Mouse (Mus musculus) frontal cortex, postnatal 36 days (tissue): ENCODE measurements around the gene Lamc3.

ENCODE experiments used
- DNase-seq, 2 experiments: peaks; one replicate each; pipeline ENCODE4 v3.0.0; 2022; ENCODE audit warnings: low spot score in 2 of 2

Gene Lamc3

DNA sequence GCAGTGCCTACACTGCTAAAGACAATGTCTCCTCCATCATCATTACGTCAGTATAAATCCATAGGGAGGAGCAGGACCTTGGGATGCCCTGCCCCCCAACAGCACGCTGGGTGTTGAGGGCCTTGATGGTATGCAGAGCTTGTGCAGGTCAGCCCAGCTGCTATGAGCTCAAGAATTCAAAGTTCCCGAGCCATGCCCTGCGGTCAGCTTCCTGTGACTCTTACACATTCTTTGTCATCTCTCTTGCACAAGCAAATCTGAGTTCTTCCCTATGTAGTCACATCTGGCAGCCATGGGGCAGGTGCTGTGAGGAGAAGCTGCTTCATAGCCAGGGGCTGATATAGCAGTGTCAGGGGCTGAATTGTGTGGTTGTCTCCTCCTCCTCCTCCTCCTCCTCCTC, 48.0 kb downstream of the Lamc3 start:
- no peak for DNase-seq

- DNase-seq = no peak
Measured at GRCm38 (mm10) chr2:31938298-31938697, 51.2 kb downstream of the Lamc3 start.

- no peak for DNase-seq
Measured at GRCm38 (mm10) chr2:31943011-31943410, 55.9 kb downstream of the Lamc3 start.

DNA sequence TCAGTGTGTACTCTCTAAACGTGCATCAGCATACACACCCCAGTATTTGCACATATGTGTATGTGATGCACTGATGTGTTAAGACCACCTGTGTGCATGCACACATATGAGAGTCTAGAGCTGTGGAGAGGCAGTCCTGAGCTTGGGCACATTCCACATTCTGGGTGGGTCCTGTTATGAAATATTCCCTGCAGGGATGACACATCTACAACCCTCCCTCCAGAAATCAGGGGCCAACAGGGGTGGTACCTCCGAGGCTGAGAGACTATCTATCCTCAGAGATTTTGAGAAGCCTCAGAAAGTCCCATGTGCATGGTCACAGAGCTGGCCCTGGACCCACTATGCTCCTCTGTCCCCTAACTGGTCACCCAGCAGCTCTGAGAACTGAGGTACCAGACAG, 58.5 kb downstream of the Lamc3 start:
- no peak for DNase-seq

- no peak for DNase-seq
Measured at GRCm38 (mm10) chr2:31948392-31948791, 61.3 kb downstream of the Lamc3 start.

- no peak for DNase-seq
Measured at GRCm38 (mm10) chr2:31948801-31949200, 61.7 kb downstream of the Lamc3 start.

- DNase-seq = no peak
Measured at GRCm38 (mm10) chr2:31950058-31950871, 63.2 kb downstream of the Lamc3 start, which contains the start of gene Aif1l. Gene Aif1l, plus strand, starts transcription at chr2:31950139.

- DNase-seq = no peak
Measured at GRCm38 (mm10) chr2:31950966-31951365, 63.9 kb downstream of the Lamc3 start.

DNA sequence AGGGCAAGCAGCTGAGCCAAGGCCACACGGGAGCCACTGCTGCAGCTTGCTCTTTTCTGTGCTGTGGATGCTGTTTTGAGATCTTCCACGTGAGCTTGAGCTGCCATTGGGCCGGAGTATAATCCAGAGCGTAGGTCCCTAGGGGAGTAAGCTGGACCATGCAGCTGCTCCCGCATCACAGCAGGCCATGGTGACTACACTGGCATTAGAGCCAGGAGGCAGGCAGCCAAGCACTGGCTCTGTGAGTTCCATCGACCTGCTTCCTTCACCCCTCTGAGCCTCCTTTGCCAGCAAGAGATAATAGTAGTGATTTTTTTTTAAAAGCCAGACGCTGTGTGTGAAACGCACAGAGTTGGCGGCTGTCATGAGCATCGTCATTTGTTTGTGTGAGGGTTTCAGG, 65.1 kb downstream of the Lamc3 start:
- no peak for DNase-seq

- DNase-seq = no peak
Measured at GRCm38 (mm10) chr2:31952725-31953124, 65.6 kb downstream of the Lamc3 start.

DNA sequence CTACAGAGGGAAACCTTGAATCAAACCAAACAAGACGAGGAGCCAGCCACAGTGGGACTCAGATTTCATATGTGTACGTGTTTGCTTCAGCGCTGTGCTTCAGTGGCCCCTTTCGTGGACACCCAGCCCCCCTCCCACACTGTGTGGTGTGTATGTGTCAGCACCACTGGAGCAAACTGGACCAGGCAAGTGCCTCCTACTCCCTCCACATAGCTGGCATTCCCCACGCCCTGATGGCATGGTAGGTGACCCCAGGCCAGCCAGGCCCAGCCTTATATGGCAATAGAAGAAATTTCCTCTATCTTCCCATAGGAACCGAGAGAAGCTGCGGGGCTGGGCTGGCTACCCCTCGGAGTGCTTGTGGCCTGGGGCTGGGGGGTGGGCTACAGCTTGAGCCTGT, 66.6 kb downstream of the Lamc3 start:
- DNase-seq = no peak

- DNase-seq = no peak
Measured at GRCm38 (mm10) chr2:31954779-31955181, 67.7 kb downstream of the Lamc3 start.

- DNase-seq = no peak
Measured at GRCm38 (mm10) chr2:31955686-31956085, 68.6 kb downstream of the Lamc3 start.

DNA sequence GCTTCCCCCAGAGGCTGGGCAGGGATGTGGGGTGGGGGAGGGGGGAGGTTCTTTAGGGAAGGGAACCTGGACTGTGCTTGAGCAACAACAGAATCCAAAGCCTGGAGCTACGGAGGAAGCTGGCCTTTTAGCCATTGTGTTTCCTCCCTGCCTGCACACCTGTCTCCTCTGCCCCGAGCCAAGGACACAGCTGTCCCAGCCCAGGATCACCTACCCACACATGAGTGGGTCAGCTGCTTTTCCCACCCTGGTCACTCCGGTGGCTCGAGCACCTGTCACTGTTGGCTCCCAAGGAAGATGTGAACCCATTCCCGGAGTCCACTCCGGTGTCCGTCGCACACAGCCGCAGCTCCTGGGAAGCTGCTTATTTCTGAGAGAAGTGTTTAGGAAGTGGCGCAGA, 70.1 kb downstream of the Lamc3 start:
- DNase-seq = no peak

DNA sequence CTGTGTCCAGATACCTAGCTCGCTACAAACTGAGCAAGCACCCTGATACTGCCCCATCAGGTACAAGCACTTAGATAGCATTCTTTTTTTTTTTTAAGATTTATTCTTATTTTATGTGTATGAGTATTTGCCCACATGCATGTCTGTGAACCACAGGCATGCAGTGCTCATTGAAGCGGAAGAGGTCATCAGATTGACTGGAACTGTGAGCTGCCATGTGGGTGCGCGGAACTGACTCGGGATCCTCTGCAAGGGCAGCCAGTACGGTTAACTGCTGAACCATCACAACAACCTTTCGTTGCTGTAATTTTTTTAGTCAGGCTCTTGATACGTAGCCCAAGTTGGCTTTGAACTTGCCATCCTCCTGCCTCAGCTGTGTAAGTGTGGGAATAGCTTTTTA, 73.9 kb downstream of the Lamc3 start:
- DNase-seq = no peak

GRCm38 (mm10) chr2:31961791-31962222, 74.7 kb downstream of the Lamc3 start:
- no peak for DNase-seq

DNA sequence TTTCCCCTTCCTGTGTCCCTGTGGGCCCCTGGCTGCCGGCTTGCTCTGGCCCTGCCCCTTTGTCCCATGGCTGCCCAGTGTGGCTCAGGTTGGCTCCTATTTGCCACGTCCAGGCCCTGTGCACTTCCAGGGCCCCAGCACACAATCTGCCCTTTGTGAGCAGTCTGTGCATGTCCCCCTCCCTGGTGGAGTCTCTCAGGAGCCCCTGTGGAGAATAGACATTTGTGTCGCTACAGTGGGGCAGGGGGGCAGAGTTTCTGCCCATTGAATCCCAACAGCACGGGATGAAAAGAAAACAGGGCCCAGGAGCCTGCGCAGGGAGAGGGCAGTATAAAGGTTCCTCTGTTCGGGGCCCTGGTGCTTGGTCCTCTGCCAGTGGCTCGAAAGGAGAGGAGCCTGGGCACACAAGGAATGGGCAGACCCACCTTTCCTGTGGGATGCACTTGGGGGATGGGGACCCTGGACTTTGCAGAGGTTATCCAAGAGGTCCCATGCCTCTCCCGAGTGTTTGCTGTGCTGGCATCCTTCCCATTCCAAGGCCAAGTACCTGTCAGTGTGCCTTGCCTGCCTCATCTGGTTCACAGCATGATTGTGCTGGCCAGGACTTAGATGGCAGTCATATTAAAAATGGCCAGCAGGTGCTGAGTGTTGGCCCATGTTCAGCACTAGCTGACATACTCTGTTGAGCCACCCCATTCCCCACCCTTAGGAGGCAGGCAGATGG, 75.6 kb downstream of the Lamc3 start:
- peak; percentile 31 to 46 for DNase-seq

DNA sequence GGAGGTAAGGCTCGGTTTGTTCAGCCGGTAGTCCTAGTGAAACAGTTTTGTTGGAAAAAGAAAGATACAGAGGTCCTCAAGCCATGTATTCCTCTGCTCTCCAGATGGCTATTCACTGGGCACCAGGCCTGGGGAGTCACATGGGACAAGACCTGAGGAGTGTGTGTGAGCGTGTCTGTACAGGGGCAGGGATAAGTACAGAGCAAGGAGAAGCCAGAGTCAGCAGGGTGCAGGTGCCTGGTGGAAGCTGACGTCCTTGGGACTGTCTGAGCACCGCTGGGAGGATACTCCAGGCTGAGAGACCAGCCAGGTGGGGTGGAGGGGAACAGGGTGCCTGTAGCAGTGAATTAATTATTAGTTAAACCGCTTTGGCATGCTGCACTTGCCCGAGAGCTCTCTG, 76.4 kb downstream of the Lamc3 start:
- no peak for DNase-seq

GRCm38 (mm10) chr2:31964191-31964590, 77.1 kb downstream of the Lamc3 start:
- DNase-seq = no peak

GRCm38 (mm10) chr2:31965110-31965509, 78.0 kb downstream of the Lamc3 start:
- peak in 1 of 2 experiments; percentile 14 for DNase-seq

DNA sequence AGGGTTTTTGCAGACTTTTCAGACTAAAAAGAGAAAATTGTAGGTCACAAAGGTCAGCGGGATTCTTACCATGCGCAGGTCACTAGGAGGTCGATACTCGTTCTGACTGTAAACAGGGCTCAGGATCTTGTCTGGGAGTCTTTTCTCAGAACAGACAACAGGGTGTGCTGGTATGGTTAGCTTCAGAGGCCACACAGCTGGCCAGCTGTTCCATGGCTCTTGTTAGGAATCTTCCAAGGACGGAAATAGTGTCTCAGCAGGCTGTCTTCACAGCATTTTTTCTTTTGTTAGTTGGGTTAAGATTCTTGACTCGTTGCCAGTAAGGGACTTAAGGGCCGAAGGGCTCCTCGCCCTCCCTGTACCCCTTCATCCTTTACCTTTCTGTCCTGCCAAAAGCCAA, 79.7 kb downstream of the Lamc3 start:
- DNase-seq = no peak

- no peak for DNase-seq
Measured at GRCm38 (mm10) chr2:31972589-31972988, 85.5 kb downstream of the Lamc3 start.
